Mouse (Mus musculus): ENCODE measurements around the gene Tas2r108.

DNA sequence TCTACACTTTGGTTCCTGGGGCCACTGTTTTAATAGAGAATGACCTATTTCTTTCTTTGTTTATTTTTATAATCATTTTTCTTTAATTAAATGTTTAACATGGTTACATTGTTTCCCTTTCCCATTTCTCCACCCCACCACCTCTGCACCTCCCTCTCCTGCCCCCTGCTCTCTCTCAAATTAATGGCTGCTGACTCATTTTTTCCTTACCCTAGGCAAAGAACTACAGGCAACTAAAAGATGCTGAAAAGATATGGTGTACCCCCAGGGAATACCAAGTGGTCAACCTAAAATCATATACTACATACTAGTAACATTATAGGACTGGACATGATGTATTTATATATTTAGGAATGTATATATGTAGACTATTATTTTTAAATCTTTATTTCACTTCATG lies 44.7 kb upstream of the Tas2r108 start:
- TF ChIP-seq CTCF (IDR thresholded peaks at IDR 0.05; ENCODE audit: extremely low read depth, insufficient read depth, low read length) (no peak), POLR2A (IDR thresholded peaks at IDR 0.05; ENCODE audit: extremely low read depth, insufficient read depth, low read length) (no peak)
